Mouse (Mus musculus) embryonic facial prominence, embryonic 15.5 days (tissue): Measurements from ENCODE around the gene Il27. TPM values are rescaled to one million over a fixed set of nuclear protein-coding genes. Genes with fewer than 3 reads are reported as not detected.
"Not testable (repeated sequence)": the region's sequence is repeated elsewhere in the genome, so short reads cannot be mapped to it uniquely, and the experiment has no call there.

Experiments
- ATAC-seq: fragments of 200-750 bp; cut with Nextera tagmentation; 2 replicates; pipeline ENCODE4 v1.8.0; 2017; ENCODE audit warnings: low read depth, moderate TSS enrichment; ENCODE audit not compliant: insufficient number of reproducible peaks, low FRiP score, low TSS enrichment
- H3K27ac ChIP-seq: fragments of 300-500 bp; sonication (generic); replicated peaks from 2 replicates; pipeline ENCODE4 v1.5.1; 2015; ENCODE audit warnings: mild to moderate bottlenecking, inconsistent platforms
- H3K27me3 ChIP-seq: fragments of 300-500 bp; sonication (generic); 2 replicates; pipeline ENCODE4 v1.6.1; 2015; ENCODE audit warnings: inconsistent platforms
- H3K36me3 ChIP-seq: fragments of 300-500 bp; sonication (generic); 2 replicates; pipeline ENCODE4 v1.6.1; 2015; ENCODE audit warnings: mild to moderate bottlenecking, inconsistent platforms
- H3K4me1 ChIP-seq: fragments of 300-500 bp; sonication (generic); 2 replicates; pipeline ENCODE4 v1.6.1; 2015; ENCODE audit warnings: inconsistent platforms
- H3K4me2 ChIP-seq: fragments of 300-500 bp; sonication (generic); replicated peaks from 2 replicates; pipeline ENCODE4 v1.6.1; 2015; ENCODE audit warnings: mild to moderate bottlenecking, inconsistent platforms
- H3K4me3 ChIP-seq: fragments of 300-500 bp; sonication (generic); replicated peaks from 2 replicates; pipeline ENCODE4 v1.5.1; 2015; ENCODE audit warnings: mild to moderate bottlenecking, inconsistent platforms
- H3K9ac ChIP-seq: fragments of 300-500 bp; sonication (generic); 2 replicates; pipeline ENCODE4 v1.6.1; 2015; ENCODE audit warnings: inconsistent platforms
- H3K9me3 ChIP-seq: fragments of 300-500 bp; sonication (generic); replicated peaks from 2 replicates; pipeline ENCODE4 v1.6.1; 2016; ENCODE audit warnings: inconsistent platforms
- WGBS: fragments of 180-500 bp; shearing (Covaris S2); methylation state at CpG from one replicate; pipeline ENCODE4 v1.1.7; 2015; 5-methylcytosine and 5-hydroxymethylcytosine counted together
- polyA plus RNA-seq: library from polyadenylated mRNA; unstranded; fragments of >200 nt; fragmentation: Nextera tagmentation; extraction: Ambion mirVana; gene quantifications from 2 replicates; pipeline ENCODE4 v1.2.1, GENCODE M21; 2015

The Il27 gene
- not detected in 2 replicates for polyA plus RNA-seq

- H3K4me1 ChIP-seq: no peaks in the 10 kb centered on the region
- 81% methylated on average over 11 of the region's 11 CpGs for WGBS
- H3K4me2 ChIP-seq: no peak within 1 kb of the TSS
- no peaks in the 10 kb centered on the region for H3K36me3 ChIP-seq
- no peak for ATAC-seq
- H3K27me3 ChIP-seq: no peaks in the 10 kb centered on the region
- no peak within 1 kb of the TSS for H3K27ac ChIP-seq
- no peak within 1 kb of the TSS for H3K4me3 ChIP-seq
- H3K9me3 ChIP-seq: no peaks in the 10 kb centered on the region
- no peak within 1 kb of the TSS for H3K9ac ChIP-seq
These were observed at the start of gene Il27 for GRCm38 (mm10) chr7:126594862-126595561. Gene Il27, minus strand, starts transcription at chr7:126594941.

GRCm38 (mm10) chr7:126644345-126644744 lies 49.6 kb upstream of the Il27 start:
- Histone ChIP-seq H3K27me3 (no peaks in the 10 kb centered on the region), H3K4me2 (no peak overlapping the region), H3K9ac (no peak overlapping the region), H3K4me1 (peaks cover 6% of the 10 kb centered on the region), H3K27ac (no peak overlapping the region), H3K36me3 (no peaks in the 10 kb centered on the region), H3K9me3 (no peaks in the 10 kb centered on the region), H3K4me3 (no peak overlapping the region)
- 49% methylated on average over 3 of the region's 3 CpGs for WGBS
- no peak for ATAC-seq

GRCm38 (mm10) chr7:126643244-126643617 lies 48.5 kb upstream of the Il27 start:
- H3K27ac ChIP-seq, H3K4me3 ChIP-seq, H3K9me3 ChIP-seq, ATAC-seq, H3K4me2 ChIP-seq, H3K36me3 ChIP-seq, H3K9ac ChIP-seq, H3K27me3 ChIP-seq, H3K4me1 ChIP-seq: not testable (repeated sequence)
- 54% methylated on average over 3 of the region's 3 CpGs for WGBS

- H3K9me3 ChIP-seq: no peaks in the 10 kb centered on the region
- H3K4me3 ChIP-seq: no peak overlapping the region
- 67% methylated on average over 5 of the region's 5 CpGs for WGBS
- H3K36me3 ChIP-seq: no peaks in the 10 kb centered on the region
- no peak overlapping the region for H3K4me2 ChIP-seq
- H3K27ac ChIP-seq: no peak overlapping the region
- H3K27me3 ChIP-seq: no peaks in the 10 kb centered on the region
- no peak for ATAC-seq
- H3K4me1 ChIP-seq: no peaks in the 10 kb centered on the region
- H3K9ac ChIP-seq: no peak overlapping the region
These were observed 48.0 kb upstream of the Il27 start for GRCm38 (mm10) chr7:126642545-126643243.

- Histone ChIP-seq H3K9me3 (no peaks in the 10 kb centered on the region), H3K4me2 (no peak overlapping the region), H3K27ac (no peak overlapping the region), H3K9ac (no peak overlapping the region), H3K27me3 (no peaks in the 10 kb centered on the region), H3K36me3 (no peaks in the 10 kb centered on the region), H3K4me3 (no peak overlapping the region), H3K4me1 (no peaks in the 10 kb centered on the region)
- no peak for ATAC-seq
- 13% methylated on average over 4 of the region's 4 CpGs for WGBS
These were observed 42.2 kb upstream of the Il27 start for GRCm38 (mm10) chr7:126636733-126637520.

GRCm38 (mm10) chr7:126635375-126635774 lies 40.6 kb upstream of the Il27 start:
- Histone ChIP-seq H3K4me3 (no peak overlapping the region), H3K9me3 (no peaks in the 10 kb centered on the region), H3K36me3 (no peaks in the 10 kb centered on the region), H3K4me1 (no peaks in the 10 kb centered on the region), H3K9ac (no peak overlapping the region), H3K27ac (no peak overlapping the region), H3K4me2 (no peak overlapping the region), H3K27me3 (no peaks in the 10 kb centered on the region)
- no peak for ATAC-seq

GRCm38 (mm10) chr7:126632478-126632877 lies 37.7 kb upstream of the Il27 start:
- ATAC-seq: no peak
- WGBS: 70% methylated on average over 2 of the region's 2 CpGs
- Histone ChIP-seq H3K4me2 (no peak overlapping the region), H3K36me3 (no peaks in the 10 kb centered on the region), H3K27me3 (no peaks in the 10 kb centered on the region), H3K27ac (no peak overlapping the region), H3K9ac (no peak overlapping the region), H3K4me3 (no peak overlapping the region), H3K4me1 (peaks cover 11% of the 10 kb centered on the region; the same call in 1 of the 2 replicates), H3K9me3 (no peaks in the 10 kb centered on the region)

- H3K27me3 ChIP-seq: no peaks in the 10 kb centered on the region
- no peak within 1 kb of the TSS for H3K4me2 ChIP-seq
- no peak within 1 kb of the TSS for H3K27ac ChIP-seq
- no peaks in the 10 kb centered on the region for H3K36me3 ChIP-seq
- no peak within 1 kb of the TSS for H3K9ac ChIP-seq
- H3K4me1 ChIP-seq: peaks cover 12% of the 10 kb centered on the region; the same call in 1 of the 2 replicates
- ATAC-seq: no peak
- no peaks in the 10 kb centered on the region for H3K9me3 ChIP-seq
- no peak within 1 kb of the TSS for H3K4me3 ChIP-seq
- WGBS: 86% methylated on average over 4 of the region's 4 CpGs
These were observed 36.2 kb upstream of the Il27 start, which contains the start of gene Nupr1 for GRCm38 (mm10) chr7:126630824-126631518. Gene Nupr1, minus strand, starts transcription at chr7:126630861.

GRCm38 (mm10) chr7:126629915-126630314 lies 35.2 kb upstream of the Il27 start:
- Histone ChIP-seq H3K9ac (no peak overlapping the region), H3K4me3 (no peak overlapping the region), H3K27ac (no peak overlapping the region), H3K4me2 (no peak overlapping the region), H3K27me3 (no peaks in the 10 kb centered on the region), H3K9me3 (no peaks in the 10 kb centered on the region), H3K4me1 (peaks cover 22% of the 10 kb centered on the region), H3K36me3 (no peaks in the 10 kb centered on the region)
- no peak for ATAC-seq
- 58% methylated on average over 3 of the region's 3 CpGs for WGBS

GRCm38 (mm10) chr7:126628111-126628510 lies 33.4 kb upstream of the Il27 start:
- H3K4me2 ChIP-seq: no peak overlapping the region
- H3K4me1 ChIP-seq: peaks cover 22% of the 10 kb centered on the region
- no peaks in the 10 kb centered on the region for H3K27me3 ChIP-seq
- H3K27ac ChIP-seq: peak overlapping the region; percentile 73
- H3K9ac ChIP-seq: no peak overlapping the region
- 32% methylated on average over 6 of the region's 6 CpGs for WGBS
- ATAC-seq: peak; percentile 49; the same call in 1 of the 2 replicates
- H3K9me3 ChIP-seq: no peaks in the 10 kb centered on the region
- H3K36me3 ChIP-seq: no peaks in the 10 kb centered on the region
- H3K4me3 ChIP-seq: no peak overlapping the region
